Mouse (Mus musculus) erythroblast, adult 5-6 weeks (primary cell): ENCODE results near the gene Copz1. TPM values are rescaled to one million over a fixed set of nuclear protein-coding genes. Genes with fewer than 3 reads are reported as not detected.

Source experiments
- ATAC-seq: replicated peaks from 2 replicates; pipeline ENCODE4 v1.8.0; 2016; ENCODE audit warnings: moderate number of reproducible peaks, mild to moderate bottlenecking, moderate TSS enrichment, inconsistent platforms; ENCODE audit not compliant: poor library complexity, low FRiP score, severe bottlenecking
- total RNA-seq, 2 experiments: library from RNA; stranded (forward) in 1 of 2; stranded (reverse) in 1 of 2; fragments of 150-400 nt in 1 of 2; fragments of 200-764, 138-1000 nt in 1 of 2; gene quantifications; 2 replicates each; pipeline versions ENCODE4 v1.2.3 to v1.2.4; 2015 to 2017; ENCODE audit warnings: low replicate concordance in 2 of 2

The Copz1 gene
- total RNA-seq, 2 experiments from 2014 or later: 54.0 to 131 TPM

GRCm38 (mm10) chr15:103333738-103334137, 61.2 kb downstream of the Copz1 start:
- no peak for ATAC-seq

GRCm38 (mm10) chr15:103334194-103334593, 61.7 kb downstream of the Copz1 start:
- ATAC-seq: no peak

- no peak for ATAC-seq
Measured at GRCm38 (mm10) chr15:103335040-103335439, 62.5 kb downstream of the Copz1 start.

GRCm38 (mm10) chr15:103335488-103336235, 63.1 kb downstream of the Copz1 start:
- no peak for ATAC-seq

- ATAC-seq: no peak
Measured at GRCm38 (mm10) chr15:103336996-103337667, 64.6 kb downstream of the Copz1 start.

- no peak for ATAC-seq
Measured at GRCm38 (mm10) chr15:103338829-103339165, 66.3 kb downstream of the Copz1 start.

- ATAC-seq: no peak
Measured at GRCm38 (mm10) chr15:103339166-103339960, 66.8 kb downstream of the Copz1 start.

- 0 out of 2 replicates have a peak, but pooled peaks have one; percentile 31 for ATAC-seq
Measured at GRCm38 (mm10) chr15:103339961-103340337, 67.4 kb downstream of the Copz1 start, which contains the start of gene Zfp385a. TSS of gene Zfp385a (minus strand) at chr15:103340093.

GRCm38 (mm10) chr15:103340786-103341185, 68.3 kb downstream of the Copz1 start:
- no peak for ATAC-seq

GRCm38 (mm10) chr15:103341547-103341946, 69.0 kb downstream of the Copz1 start:
- no peak for ATAC-seq

GRCm38 (mm10) chr15:103342415-103342814, 69.9 kb downstream of the Copz1 start:
- ATAC-seq: peak; percentile 55

- no peak for ATAC-seq
Measured at GRCm38 (mm10) chr15:103343008-103343407, 70.5 kb downstream of the Copz1 start.

GRCm38 (mm10) chr15:103343556-103343955, 71.0 kb downstream of the Copz1 start:
- no peak for ATAC-seq

GRCm38 (mm10) chr15:103345789-103346188, 73.3 kb downstream of the Copz1 start:
- no peak for ATAC-seq

- ATAC-seq: no peak
Measured at GRCm38 (mm10) chr15:103347275-103347684, 74.8 kb downstream of the Copz1 start.

Other genes with a start within 250 kb of the Copz1 start
- 1.5 TPM in 1 of 2 replicates, not detected in the other for gene Smug1, start 105.6 kb upstream of the Copz1 start, total RNA-seq (2015; ENCODE audit: low replicate concordance)
- 0.70 and 1.0 TPM in 2 replicates for gene Smug1, start 105.6 kb upstream of the Copz1 start, total RNA-seq (2017; ENCODE audit: low replicate concordance)
- gene Cbx5, start 32.9 kb upstream of the Copz1 start, total RNA-seq (2015; ENCODE audit: low replicate concordance): 42.0 and 42.1 TPM in 2 replicates
- 49.5 and 57.4 TPM in 2 replicates for gene Cbx5, start 32.9 kb upstream of the Copz1 start, total RNA-seq (2017; ENCODE audit: low replicate concordance)
- gene Hnrnpa1, start 32.3 kb upstream of the Copz1 start, total RNA-seq (2015; ENCODE audit: low replicate concordance): 130 and 135 TPM in 2 replicates
- 189 and 286 TPM in 2 replicates for gene Hnrnpa1, start 32.3 kb upstream of the Copz1 start, total RNA-seq (2017; ENCODE audit: low replicate concordance)
- 449 and 473 TPM in 2 replicates for gene Nfe2, start 14.3 kb upstream of the Copz1 start, total RNA-seq (2015; ENCODE audit: low replicate concordance)
- 629 and 671 TPM in 2 replicates for gene Nfe2, start 14.3 kb upstream of the Copz1 start, total RNA-seq (2017; ENCODE audit: low replicate concordance)
- 0.96 and 2.1 TPM in 2 replicates for gene Gpr84, start 37.9 kb downstream of the Copz1 start, total RNA-seq (2015; ENCODE audit: low replicate concordance)
- gene Gpr84, start 37.9 kb downstream of the Copz1 start, total RNA-seq (2017; ENCODE audit: low replicate concordance): 0.70 and 1.3 TPM in 2 replicates
- 2.9 and 5.6 TPM in 2 replicates for gene Zfp385a, start 67.4 kb downstream of the Copz1 start, total RNA-seq (2015; ENCODE audit: low replicate concordance)
- 0.68 and 0.84 TPM in 2 replicates for gene Zfp385a, start 67.4 kb downstream of the Copz1 start, total RNA-seq (2017; ENCODE audit: low replicate concordance)
- 2.5 and 7.9 TPM in 2 replicates for gene Itga5, start 94.0 kb downstream of the Copz1 start, total RNA-seq (2015; ENCODE audit: low replicate concordance)
- gene Itga5, start 94.0 kb downstream of the Copz1 start, total RNA-seq (2017; ENCODE audit: low replicate concordance): 2.4 TPM in 2 replicates
- gene Gtsf1, start 157.8 kb downstream of the Copz1 start, total RNA-seq (2015; ENCODE audit: low replicate concordance): 10.4 TPM in 1 of 2 replicates, not detected in the other
- gene Gtsf1, start 157.8 kb downstream of the Copz1 start, total RNA-seq (2017; ENCODE audit: low replicate concordance): not detected in 2 replicates
- gene Gtsf2, start 175.8 kb downstream of the Copz1 start, total RNA-seq (2015; ENCODE audit: low replicate concordance): not detected in 2 replicates
- gene Gtsf2, start 175.8 kb downstream of the Copz1 start, total RNA-seq (2017; ENCODE audit: low replicate concordance): not detected in 2 replicates
- 21.5 and 35.4 TPM in 2 replicates for gene Nckap1l, start 181.1 kb downstream of the Copz1 start, total RNA-seq (2015; ENCODE audit: low replicate concordance)
- 27.9 and 28.0 TPM in 2 replicates for gene Nckap1l, start 181.1 kb downstream of the Copz1 start, total RNA-seq (2017; ENCODE audit: low replicate concordance)
- 1.9 and 4.6 TPM in 2 replicates for gene Pde1b, start 230.3 kb downstream of the Copz1 start, total RNA-seq (2015; ENCODE audit: low replicate concordance)
- 1.5 and 2.0 TPM in 2 replicates for gene Pde1b, start 230.3 kb downstream of the Copz1 start, total RNA-seq (2017; ENCODE audit: low replicate concordance)